Mouse (Mus musculus) retina, adult 2 months (tissue): ENCODE measurements around the gene Dlg3.

Experiments used
- DNase-seq: peaks from one replicate; pipeline ENCODE4 v3.0.0-alpha.2; 2012; ENCODE audit warnings: low read depth, low spot score

Gene Dlg3

DNA sequence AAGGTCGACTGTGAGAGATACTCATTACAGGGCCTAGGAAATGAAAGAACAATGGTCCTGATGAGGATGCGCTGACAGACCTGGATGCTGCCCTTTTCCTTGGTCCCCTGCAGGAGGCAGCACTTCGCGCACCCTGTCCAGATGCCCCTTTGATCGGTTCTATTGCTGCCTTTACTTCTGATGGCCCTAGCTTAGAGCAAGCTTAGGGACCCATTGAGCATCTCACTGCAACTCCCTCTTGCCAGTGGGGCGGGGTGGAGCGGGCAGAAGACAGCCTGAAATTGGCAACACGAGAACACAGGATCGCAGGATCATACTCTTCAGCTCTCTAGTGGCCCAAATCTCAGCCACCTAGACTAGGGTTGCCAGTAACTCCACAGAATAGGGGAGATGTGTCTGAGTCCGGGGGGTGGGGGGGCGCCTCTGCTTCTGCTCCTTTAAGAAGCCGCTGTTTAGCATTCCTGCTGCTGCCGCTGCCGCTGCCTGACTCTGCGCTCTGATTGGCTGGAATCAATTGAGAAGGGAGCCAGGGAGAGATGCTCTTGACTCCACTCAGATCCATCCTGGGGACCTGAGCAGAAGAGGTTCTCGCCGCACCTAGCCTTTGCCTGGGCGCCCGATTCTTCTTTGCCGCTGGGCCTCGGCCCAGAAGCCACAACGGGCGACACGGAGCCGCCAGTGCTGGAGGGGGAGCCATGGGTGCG lies at the start of gene Dlg3:
Gene Dlg3, plus strand, starts transcription at position 542 of the 704 bp plus-strand sequence.
- no peak for DNase-seq

DNA sequence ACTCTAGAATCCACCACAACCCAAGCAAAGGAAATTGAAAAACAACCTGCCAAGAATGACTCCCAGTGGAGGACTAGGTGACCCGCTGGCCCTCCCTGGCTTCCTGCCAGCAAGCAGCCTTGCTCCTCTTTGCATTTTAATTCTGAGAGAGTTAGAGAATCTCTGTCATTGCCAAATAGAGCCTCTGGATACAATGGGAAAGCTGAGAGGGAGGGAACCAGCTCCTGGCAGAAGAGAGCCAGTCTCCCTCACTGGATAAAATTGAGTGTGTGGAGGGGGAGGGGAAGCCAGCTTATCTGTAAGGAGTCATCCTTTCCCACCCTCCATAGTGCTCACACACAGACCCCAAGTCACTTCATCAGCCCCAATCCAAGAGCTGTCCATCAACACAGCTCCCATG lies 38.6 kb upstream of the Dlg3 start:
- DNase-seq, result no peak

DNA sequence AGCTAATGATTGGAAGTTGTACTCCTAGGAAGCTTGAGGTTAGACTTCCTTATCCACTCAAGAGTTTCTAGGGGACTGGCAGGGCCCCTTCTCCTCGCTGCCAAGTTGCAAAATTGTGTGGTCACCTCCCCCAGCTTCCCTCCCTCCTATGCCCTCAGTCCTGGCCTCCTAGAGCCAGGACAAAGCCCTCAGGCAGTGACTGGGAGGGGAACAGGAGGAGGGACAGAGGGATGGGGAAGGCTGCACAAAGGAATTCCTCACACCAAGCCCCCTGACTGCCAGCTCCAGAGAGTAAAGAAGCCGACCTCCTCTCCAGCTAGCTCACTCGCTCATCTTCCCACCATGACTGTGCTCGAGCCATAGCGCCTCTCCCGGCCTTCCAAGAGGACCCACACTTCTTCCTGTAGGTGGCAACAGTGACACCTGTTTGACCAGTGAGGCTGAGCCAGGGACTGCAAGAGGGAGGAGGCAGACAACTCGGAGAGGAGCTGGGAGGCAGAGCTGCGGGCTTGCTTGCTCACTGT lies 37.8 kb upstream of the Dlg3 start, which contains the start of gene Gdpd2:
Gene Gdpd2, plus strand, starts transcription at position 209 of the 524 bp plus-strand sequence.
- DNase-seq, result peak; percentile 13

DNA sequence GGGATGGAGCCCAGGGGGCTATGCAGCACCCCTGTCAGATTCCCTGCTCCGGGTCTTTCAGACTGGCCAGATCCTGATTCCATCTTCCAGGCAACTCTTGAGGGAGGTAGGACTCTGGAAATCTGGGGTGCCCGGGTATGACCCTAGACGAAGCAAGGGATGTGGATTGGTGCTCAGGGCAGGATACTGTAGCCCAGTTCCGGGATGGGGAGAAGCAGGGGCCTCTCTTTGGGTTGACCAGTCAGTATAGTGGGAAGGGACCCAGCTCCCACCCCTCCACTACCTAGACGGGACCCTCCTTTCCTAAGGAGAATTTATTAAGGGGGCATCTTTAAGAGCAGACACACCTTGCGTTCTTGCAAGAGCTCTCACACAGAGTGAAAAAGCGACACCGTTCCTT lies 37.3 kb upstream of the Dlg3 start:
- no peak for DNase-seq

DNA sequence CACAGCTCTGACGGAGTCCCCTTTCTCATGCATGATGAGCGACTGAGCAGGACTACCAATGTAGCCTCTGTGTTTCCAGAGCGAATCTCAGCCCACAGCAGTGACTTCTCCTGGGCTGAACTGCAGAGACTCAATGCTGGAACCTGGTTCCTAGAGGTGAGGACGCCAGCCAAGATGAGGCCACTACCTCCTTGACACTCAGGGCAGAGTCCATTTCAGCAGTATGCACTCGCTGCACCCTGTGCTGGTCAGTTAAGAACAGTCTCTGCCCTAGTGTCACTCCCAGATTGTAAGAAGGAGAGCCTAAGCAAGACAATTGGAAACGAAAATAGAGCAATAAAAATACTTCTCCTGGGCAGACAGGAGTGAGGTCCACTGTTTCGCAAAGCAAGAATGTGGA lies 33.2 kb upstream of the Dlg3 start:
- no peak for DNase-seq

DNA sequence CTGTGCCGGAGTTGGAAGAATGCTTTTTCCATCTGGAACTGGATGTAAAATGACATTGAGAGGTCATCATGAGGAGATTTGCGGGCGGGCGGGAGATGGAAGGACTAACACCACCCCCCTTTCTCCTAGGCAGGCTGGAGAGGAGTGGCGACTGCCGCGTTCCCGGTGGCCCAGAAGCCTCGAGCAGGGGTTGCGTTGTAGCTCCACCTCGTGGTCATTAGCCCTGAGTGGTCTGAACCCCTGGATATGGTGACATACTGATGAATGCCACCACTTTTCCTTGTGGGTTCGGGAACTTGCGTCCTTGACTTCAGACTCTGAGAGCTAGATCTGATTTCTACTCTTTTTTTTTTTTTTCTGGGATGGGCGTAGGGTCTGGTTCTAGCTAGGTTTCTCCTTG lies 28.6 kb upstream of the Dlg3 start:
- peak; percentile 8 for DNase-seq

DNA sequence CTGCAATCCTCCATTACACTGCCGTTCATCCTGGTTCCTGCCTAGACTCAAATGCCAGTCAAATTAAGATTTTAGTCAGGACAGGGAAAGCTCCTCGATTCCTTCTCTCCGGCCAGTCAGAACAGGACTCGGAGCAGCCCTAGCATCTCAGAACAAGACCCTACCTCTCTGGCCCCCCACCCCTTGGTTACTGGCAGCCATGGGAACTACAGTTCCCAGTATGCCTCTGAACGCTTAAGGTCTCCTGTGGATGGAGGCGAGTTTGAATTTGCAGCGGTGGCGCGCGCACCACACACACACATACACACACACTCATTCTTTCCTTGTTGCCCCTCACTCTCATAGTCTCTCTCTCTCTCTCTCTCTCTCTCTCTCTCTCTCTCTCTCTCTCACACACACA lies 28.1 kb upstream of the Dlg3 start:
- no peak for DNase-seq

DNA sequence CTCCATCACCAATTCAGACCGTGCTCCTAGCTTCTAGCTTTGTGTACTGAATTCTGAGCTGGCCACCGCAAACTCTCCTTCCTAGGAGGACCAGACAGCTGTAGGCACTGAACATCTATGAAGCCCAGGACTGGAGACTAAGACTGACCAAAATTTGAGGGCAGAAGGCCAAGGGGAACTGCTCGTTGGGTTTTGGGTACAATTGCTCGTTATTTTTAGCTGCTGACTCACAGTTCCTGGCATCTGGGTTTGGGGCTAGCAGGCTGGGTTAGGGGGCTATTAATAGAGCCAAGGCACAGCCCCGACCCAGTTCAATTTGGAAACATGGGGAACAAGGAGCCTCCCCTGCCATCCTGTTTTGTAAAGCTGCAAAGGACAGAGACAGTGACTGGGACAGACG lies 26.7 kb upstream of the Dlg3 start:
- DNase-seq, result no peak

DNA sequence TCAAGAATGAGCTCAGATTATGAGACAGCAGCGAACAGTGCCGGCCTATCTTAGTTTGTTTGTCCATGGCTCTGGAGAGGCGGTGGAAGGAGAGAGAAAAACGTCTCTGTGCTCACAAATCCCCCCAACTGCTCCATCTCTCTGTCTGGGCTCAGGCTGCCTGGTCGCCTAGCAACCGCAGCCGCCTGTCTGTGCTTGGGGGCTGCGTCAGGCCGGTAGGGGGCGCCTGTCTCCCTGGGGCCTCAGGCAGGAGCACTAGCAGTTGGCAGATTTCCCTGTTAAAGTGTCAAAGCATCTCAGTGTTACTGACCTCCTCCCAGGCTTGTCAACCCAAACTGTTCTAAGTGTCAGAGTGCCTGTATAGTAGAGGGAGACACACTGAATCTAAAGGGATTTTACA lies 25.6 kb upstream of the Dlg3 start:
- peak; percentile 13 for DNase-seq

DNA sequence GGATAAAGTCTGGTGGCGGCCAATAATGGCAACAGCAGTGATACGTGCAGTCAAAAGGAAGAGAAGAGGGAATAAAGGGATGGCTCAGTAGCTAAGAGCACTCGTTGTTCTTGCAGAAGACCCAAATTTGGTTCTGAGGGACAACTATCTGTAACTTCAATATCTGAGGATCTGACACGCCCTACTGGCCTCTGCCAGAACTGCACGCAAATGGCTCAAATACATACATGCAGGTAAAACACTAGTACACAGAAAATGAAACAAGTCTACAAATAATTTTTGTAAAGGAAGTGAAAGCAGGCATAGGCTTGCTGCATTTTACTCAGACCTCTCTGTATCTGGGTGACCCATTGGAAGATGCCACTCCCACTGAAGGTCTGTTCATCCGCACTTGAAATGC lies 1.7 kb upstream of the Dlg3 start:
- DNase-seq, result no peak

DNA sequence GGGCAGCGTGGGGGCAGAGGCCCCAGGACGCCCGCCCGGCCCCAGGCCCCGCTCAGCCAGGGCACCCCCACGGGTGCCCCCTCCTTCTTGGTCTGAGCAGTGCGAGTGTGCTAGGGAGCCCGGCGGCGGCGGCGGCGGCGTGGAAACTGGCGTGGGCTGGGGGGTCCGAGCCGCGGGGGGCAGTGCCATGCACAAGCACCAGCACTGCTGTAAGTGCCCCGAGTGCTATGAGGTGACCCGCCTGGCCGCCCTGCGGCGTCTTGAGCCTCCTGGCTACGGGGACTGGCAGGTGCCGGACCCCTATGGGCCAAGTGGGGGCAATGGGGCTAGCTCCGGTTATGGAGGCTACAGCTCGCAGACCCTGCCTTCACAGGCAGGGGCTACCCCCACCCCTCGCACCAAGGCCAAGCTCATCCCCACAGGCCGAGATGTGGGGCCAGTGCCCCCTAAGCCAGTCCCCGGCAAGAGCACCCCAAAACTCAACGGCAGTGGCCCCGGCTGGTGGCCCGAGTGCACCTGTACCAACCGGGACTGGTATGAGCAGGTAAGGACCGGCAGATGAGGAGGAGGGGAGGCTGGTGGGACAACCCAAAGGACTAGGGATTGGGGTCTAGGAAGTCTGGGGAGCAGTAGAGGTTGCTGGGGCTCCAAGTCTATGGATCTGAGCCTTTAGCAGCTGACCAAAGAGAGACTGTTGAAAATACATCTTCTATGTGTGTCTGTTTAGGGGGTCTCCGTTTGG lies 534 bp downstream of the Dlg3 start:
- no peak for DNase-seq

DNA sequence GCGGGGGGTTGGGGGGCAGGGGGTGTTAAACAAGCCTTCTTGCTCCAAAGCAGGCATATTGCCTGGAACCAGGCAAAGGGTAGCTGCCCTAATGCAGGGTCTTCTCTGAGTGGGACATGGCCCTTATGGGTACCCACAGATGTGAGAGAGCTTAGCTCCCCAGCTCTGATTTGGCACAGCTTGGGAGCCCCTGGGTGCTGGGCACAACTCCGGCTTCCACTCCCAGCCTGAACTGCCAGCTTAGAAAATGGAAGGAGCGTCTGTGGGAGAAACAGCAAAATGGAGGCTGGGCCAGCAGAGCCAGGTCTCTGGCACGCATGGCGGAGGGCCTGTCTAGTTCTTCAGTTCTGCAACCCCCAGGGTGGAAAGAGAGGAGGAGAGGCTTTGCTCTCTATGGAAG lies 1.8 kb downstream of the Dlg3 start:
- DNase-seq, result no peak

DNA sequence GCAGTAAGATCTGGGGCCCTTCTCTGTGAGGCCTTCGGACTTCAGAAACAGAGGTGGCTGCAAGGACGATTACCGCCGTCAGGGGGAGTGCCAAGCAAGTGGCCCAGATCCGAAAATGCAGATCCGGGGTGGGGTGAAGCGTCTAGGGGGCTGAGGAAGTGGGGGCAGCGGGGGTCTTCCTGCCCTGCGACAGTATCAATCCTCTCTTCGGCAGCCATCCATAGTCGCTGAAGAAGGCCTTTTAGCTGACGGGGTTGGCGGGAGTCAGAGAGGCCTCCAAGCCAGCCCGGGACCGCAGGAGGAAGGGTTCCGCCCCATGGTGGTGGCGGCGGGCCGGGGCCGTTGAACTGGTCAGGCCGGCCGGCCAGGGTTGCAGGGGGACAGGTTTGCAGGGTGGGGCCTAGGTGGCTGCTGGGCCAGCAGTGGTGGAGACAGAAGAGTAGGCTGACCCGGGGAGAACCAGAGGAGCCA lies 6.9 kb downstream of the Dlg3 start:
- no peak for DNase-seq

DNA sequence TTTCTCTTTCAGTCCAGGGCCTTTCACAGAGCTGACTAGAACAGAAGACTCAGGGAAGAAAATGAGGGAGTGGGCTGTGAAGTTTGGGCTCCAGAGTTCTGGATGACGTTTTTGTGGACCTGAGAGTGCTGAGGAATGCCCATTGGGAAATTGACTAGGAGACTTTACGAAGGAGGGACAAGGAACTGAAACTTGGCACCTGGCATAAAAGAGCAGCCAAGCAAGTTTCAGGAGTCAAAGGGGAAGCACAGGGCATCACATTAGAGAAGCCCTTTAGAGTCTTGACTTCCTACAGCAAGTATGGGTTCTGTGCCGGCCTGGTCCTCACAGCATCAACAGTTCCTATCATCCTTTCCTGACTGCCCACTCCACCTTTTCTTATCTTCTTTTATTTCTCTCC lies 7.9 kb downstream of the Dlg3 start:
- DNase-seq, result no peak

DNA sequence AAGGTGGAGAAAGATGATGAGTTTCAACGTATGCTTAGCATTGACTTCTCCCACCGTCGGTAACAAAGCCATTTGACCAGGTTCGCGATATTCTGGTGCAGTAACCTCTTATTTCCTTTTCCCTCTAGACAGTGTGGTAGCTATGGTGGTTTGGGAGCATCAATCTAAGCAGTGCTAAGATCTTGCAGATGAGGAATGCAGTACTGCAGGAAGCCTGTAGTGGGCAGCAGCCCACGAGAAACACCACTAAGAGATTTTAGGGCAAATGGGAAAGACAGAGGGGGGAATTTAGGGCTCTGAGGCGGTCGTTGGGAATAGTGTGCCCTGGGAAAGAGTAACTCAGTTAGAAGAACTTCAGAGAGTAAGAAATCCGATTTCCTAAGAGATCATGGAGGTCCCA lies 9.0 kb downstream of the Dlg3 start:
- DNase-seq, result no peak

DNA sequence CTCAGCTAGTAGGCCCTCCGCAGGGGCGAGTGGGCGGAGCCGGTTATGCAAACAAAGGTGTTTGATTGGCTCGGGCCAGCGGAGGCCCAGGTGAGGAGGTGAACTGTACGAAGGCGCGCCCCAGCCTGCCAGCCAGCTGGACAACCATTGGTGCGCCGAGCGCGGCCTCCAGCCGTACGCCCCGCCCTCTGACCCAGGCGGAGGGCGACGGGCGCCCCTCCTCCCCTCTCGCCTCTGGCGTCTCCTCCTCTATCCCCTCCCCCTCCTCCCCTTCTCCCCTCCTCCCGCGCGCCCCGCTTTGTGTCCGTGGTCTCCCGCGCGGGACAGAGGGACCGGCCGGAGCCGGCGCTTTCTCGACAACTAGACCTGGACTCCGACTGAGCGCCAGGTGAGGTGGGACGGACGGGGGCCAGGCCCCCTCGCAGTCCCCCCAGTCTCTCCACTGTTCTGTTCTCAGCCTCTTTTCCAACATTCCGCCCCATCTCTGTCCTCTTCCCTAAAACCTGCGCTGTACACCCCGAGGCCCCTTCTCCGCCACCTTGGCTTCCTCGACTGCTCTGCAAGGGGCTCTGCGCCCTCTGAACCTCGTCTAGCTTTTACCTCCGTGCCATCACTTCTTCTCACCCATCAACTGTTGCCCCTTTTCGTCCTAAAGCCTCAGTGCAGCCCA lies 9.6 kb downstream of the Dlg3 start:
- peak; percentile 51 for DNase-seq

DNA sequence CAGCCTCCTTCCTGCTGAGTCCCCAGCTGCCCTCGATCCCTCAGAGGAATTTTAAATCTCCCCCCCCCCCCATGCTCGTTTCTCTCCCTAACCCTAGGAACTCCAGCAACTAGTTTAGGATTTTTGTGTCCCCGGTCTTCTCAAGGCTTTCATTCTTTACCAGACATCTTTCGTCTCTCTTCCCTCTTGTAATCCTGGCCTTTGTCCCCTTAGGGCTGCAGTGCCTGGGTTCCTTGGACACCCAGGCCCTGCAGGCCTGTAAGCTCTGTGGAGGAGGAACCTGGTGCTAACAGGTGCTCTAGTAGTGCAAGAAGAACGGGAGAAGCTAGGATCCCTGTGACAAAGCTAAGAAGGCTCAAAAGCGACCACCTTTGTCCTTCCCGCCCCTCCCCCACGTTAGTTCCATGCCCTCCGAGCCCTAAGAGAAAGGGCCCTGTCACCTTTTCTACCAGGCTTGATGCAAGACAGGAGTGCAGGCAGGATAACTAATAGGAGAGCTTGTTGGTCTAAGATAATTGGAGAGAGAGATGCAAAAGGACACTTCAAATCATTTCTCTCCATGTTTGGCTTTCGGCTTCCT lies 10.2 kb downstream of the Dlg3 start:
- DNase-seq, result no peak

DNA sequence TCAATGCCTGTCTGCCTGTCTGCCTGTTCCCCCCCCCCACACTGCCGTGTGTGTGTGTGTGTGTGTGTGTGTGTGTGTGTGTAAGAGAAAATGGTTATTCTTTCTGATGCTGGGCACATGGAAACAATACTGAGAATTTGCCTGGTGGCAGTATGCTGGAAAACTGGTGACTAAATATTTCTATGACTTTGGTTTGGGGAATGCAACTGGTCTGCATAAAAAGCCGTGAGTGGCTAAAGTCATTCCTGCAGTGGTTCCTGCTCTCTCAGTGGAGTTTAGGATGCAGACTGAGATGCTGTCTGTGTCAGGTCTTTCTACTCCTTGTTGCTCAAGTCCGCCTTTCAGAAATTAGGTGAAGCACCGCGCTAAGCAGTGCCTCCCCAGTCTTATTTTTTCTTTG lies 10.9 kb downstream of the Dlg3 start:
- no peak for DNase-seq

DNA sequence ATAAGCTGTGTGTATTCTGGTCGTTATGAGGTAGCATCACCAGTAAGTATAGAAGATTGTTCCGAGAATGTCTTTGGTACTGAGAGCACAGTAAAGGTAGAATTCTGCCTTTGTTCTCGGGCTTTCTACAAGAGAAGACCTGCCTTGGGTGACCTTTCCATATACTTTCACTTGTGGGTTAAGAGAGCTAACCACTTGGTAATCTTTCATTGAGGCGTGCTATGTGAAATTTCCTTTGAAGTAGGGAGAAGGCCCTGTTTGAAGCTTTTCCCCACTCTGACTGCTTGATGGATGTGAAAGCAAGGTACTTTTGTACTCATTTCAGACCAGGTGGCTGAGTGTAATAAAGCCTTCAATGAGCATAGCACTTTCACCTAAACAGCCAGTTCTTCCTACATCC lies 21.8 kb downstream of the Dlg3 start:
- DNase-seq, result no peak

DNA sequence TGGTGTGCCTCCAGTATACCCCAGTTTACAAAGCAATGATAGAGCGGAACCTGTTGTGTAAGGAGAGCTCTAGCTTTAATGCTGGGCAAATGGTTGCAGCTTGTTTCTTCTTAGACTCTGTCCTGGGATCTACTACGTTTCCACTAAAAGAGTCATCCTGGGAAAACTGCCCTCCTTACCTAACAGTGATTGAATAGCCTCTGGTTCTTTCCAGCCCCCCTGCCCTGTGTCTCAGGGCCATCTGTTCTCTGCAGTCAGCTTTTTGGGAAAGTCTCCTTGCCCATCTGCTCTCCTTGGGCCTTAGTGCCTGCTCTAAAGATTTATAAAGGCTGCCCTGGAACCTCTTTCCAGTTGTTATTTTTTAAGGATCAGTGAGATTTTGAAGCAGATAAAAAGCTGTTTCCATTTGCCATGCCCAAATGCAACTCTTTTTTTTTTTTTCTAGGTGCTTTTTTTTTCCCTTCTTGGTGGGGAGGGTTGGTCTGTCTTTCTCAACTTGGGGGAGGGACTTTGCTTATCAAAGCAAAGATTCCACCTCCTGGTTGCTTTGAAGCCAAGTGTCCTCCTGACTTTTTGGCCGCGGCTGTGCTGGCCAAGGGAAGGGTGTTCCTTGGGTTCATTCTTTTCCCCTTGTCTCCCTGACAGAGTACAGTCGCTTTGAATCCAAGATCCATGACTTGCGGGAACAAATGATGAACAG lies 28.7 kb downstream of the Dlg3 start:
- DNase-seq, result no peak

DNA sequence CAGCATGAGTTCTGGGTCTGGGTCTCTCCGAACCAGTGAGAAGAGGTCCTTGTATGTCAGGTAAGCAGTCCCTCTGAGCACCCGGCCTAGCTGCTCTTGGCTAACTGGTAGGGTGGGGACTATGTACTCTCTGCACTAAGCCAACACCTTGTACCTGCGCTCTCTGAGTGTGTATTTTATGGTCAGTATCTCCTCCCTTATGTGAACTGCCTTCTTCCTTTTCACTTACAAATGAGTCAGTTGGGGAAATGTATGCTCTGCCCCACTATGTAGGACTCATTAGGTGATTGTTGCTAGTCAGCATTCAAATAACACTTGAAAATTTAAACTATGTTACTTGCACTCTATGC lies 29.2 kb downstream of the Dlg3 start:
- no peak for DNase-seq

DNA sequence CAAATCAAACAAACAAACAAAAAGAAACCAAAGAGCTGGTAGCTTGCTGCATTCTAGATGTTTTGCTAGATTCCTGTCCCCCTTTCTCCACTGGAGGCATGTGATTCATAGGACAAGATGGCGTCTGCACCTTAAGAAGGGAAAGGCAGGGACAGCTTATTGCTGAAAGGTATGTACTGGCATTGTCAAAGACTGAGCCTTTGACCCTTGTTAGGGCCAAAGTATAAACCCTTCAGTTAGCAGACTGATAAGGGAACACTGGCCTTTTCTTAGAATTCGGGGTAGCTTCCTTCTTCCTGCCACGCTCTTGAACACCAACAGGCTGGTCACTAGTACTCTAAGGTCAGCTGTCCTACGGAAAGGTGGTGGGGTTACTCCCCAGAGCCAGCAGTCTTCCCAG lies 29.8 kb downstream of the Dlg3 start:
- no peak for DNase-seq
